Mouse (Mus musculus): ENCODE measurements around the gene Hist1h2bh.

Hist1h2bh gene

DNA sequence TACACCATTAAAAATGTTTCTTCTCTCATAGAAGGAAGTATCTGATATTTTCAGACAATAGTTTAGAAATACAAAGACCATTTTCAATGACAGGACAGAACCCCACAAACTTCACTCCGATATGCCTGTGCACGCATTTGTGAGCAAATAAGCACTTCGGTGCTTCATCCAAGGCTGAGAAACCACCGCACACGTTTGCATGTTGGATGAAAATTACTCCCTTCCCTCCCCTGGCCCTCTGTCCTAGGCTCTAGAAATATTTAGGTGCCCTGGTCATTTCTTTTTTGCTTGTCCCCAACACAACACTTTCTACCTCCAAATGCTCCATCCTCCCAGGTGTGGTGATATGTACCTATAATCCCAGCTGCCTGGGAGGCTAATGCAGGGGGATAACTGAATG lies 41.7 kb downstream of the Hist1h2bh start:
- DNase-seq, result no peak

DNA sequence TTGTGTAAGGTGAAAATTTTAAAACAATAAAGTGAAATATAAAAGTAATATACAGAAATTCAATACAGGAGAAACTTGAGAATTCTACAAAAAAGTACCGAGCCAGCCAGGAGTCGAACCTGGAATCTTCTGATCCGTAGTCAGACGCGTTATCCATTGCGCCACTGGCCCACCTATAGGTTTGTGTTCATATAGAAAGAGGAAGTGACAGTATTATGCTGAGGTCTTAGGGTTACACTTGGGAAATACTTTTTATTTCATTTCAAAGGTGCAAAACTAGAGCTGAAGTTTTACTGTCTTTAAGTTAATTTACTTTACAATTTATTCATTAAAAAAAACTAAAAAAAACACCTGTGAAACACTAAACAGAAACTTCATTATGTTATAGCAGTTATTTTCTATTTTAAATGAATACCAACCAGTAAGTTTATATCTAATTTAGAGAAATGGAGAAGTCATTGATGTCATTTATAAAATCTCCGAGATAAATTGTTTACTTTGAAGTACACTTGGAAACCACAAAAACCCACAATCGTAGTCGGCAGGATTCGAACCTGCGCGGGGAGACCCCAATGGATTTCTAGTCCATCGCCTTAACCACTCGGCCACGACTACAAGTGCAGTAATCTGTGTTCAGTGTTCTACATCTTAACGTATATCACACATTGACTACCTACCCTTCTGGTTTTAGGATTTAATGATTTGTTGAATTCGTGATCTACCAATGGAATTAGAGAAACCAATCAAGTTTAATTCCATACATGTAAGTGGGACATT lies 42.6 kb downstream of the Hist1h2bh start:
- DNase-seq, result peak; percentile 11

DNA sequence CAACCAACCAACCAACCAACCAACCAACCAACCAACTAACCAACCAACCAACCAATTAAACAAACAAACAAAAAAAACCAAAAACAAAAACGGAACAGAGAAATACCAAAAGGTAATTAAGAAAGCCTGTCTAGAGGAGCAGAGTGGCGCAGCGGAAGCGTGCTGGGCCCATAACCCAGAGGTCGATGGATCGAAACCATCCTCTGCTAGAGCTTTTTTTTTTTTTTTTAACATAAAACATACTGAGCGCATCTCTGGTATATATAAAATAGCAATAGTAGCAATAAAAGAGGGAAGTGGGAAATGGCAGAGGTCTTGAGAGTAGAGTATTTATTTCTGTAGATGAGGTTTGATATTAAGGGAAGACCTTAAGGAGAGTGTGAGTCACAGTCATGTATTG lies 43.2 kb downstream of the Hist1h2bh start:
- no peak for DNase-seq

DNA sequence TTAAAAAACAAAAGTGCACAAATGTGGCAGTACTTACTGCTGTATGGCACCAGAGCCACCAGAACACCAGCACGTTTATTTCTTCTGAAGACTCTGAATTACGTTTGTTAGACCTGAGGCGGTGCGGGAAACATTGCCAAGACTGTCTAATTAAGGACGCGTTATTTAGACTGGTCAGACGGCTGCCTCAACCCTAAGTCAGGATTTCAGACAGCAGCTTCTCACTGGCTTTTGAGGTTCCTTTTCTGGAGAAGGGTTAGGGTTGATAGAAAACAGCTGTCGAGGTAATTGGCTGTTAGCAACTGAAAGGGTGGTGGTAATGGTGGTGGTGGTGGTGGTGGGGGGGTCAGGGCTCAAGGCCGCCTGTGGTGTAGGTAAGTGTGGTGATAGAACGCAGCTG lies 44.5 kb downstream of the Hist1h2bh start:
- DNase-seq, result no peak

DNA sequence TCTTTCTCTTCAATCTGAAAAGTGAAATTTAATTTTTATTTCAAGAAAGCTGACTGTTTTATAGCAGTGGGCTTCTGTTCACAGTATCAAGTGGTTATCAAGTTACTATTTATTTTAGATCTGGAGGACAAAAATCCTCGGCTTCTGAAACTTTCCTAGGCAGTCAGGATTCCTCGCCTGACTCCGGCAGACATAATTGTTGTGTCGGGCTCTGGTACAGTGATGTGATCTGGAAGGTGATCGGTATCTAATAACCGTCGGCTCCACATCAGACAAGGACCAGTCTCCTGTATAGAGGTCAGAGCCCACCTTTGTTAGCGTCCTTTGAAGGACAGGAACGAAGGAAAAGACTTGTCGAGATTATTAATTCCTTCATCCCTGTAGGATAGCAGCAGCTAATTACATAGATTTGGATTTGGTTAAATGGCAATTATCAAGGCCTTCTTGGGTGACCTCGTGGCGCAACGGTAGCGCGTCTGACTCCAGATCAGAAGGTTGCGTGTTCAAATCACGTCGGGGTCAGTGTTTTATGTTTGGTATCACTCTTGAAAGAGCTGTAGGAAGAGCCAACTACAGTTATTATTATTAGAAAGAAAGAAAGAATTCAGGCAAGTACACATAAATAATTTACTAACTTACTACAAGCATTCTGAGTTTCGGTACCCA lies 45.4 kb downstream of the Hist1h2bh start:
- no peak for DNase-seq

DNA sequence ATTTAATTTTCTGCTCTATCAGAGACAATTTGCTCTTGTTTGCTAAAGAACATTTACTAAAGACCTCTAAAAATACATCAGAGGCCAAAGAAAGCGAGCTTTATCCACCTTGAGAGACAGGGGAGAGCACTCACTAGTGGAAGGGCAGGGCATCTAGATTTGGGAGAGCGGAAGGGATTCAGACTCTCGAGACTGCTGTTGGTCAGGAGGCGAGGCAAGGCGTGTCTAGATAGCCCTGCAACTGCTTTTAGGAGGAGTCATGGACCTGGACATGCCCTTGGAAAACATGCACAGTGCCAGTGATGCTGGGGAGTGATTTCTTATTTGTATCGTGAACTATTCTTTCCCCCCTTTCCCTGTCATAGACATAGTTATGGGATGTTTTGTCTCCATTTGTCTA lies 47.7 kb downstream of the Hist1h2bh start:
- no peak for DNase-seq

DNA sequence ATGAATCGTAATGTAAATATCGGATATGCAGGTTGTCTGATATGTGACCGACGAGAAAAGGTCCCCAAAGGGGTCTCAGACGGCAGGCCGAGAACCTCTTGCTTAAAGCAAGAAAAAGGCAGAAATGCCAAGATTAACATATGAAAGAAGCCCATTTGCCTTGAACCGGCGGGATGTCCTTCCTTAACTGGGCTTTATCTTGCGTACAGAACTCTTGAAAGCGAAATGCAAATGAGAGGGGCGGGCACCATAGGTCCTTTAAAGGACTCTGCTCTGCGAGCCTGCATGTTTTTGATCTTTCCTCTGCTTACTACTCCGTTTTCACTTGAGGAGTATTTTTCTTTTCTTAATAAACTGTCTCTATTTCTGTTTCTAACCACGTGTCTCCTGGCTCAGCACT lies 51.2 kb downstream of the Hist1h2bh start:
- no peak for DNase-seq

All from cerebellum, adult 11-12 months (tissue).